Mouse (Mus musculus): ENCODE data around the gene Cdkn2d.

DNA sequence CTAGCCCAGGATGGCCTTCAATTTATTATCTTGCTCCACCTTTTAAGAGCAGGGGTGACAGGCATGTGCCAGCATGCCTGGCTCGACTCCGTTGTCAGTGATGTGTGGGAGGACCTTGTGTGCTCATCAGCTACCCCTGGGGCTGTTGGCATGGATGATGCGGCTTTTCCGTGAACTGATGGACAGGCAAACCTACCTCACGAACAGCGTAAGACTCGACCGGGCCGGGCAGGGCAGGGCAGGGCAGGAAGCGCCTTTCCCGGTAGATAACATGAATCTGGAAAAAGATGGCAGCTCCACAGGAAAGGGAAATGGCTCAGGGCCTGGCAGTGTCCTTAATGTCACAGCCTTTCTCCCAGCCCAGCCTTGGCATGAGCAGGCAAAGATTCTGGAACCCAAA, 33.1 kb upstream of the Cdkn2d start:
- TF ChIP-seq POLR2A (IDR thresholded peaks at IDR 0.05; ENCODE audit: low read depth, low read length) (no peak), CTCF (conservative IDR thresholded peaks at IDR 0.05; ENCODE audit: insufficient read depth, insufficient read length, low read depth, low read length) (no peak)

Data from kidney, adult 2 months (tissue).